Mouse (Mus musculus) activated CD4-positive, CD25-positive, alpha-beta regulatory T cell (primary cell): ENCODE results near the gene Brox. TPM values are rescaled to one million over a fixed set of nuclear protein-coding genes. Genes with fewer than 3 reads are reported as not detected.

Experiments used
- polyA plus RNA-seq, 2 experiments: library from polyadenylated mRNA; unstranded; fragments of 100-300 nt; shearing (Covaris generic); gene quantifications; one replicate each; pipeline ENCODE4 v1.2.1; 2017

Brox gene
- polyA plus RNA-seq = 10 to 100 TPM; 56.4 to 66.3 TPM

GRCm38 (mm10) chr1:183296877-183297383 is at the start of gene Brox:
TSS of gene Brox (minus strand) at chr1:183297269.

DNA sequence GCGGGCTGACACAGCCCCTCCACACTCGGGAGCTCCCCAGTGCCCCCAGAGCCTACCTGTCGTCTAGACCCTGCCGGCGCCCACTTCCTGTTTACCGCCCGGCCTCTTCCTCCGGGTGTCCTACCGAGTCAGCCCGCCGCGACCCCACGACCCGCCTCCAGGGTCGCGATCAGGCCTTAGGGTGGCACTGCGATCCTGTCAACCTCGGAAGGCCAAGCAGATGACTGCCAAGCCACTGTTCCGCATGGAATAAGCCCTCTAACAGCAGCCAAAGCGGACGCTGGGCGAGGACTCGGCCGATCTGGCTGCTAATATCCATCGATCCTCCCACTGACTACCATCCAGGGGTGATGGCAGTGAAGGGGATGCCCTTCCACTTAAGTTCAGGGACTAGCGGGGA is 604 bp downstream of the Brox start, which contains the start of gene Aida:
Aida (plus strand) TSS at position 126 of the 400 bp plus-strand sequence.

Other genes starting within 250 kb of the Brox start
- 10 to 100 TPM; 16.5 to 25.1 TPM for gene Disp1, start 75.7 kb downstream of the Brox start, polyA plus RNA-seq
- gene Aida, start 679 bp downstream of the Brox start, polyA plus RNA-seq = 10 to 100 TPM; 22.2 to 36.6 TPM
- gene Mia3, start 72.3 kb upstream of the Brox start, polyA plus RNA-seq = 100 to 1,000 TPM; 123 to 134 TPM
- 10 to 100 TPM; 14.0 to 21.6 TPM for gene Taf1a, start 91.7 kb upstream of the Brox start, polyA plus RNA-seq
- under 1 TPM in 1 of 2 experiments, not detected in 1; 0.15 TPM for gene Hhipl2, start 120.9 kb upstream of the Brox start, polyA plus RNA-seq